In genomic region chr14:119099570-119099891, GRCm38 (mm10) we compare ENCODE assay signal across 8 mouse cellular contexts. TPM values are rescaled to one million over a fixed set of nuclear protein-coding genes. Genes with fewer than 3 reads are reported as not detected.
A peak's percentile ranks its signal among the peaks of the same experiment; 100 is the strongest.
DNase-seq lines count a peak whose midpoint lies in the region; ATAC-seq and TF ChIP-seq lines count a peak whose summit lies in the region.

No protein-coding gene starts in this region.

- WGBS in kidney, adult 2 months: 5% methylated on average over 13 of the region's 13 CpGs
- 2% methylated on average over 13 of the region's 13 CpGs for WGBS in hindbrain, embryonic 14.5 days
- under 1% methylated on average over 13 of the region's 13 CpGs for WGBS in midbrain, embryonic 15.5 days

- peak; percentile 87 for ATAC-seq in hindbrain, embryonic 14.5 days (ENCODE audit: low FRiP score)
- peak; percentile 90 for ATAC-seq in midbrain, embryonic 15.5 days (replicated peaks)

- peak overlapping the region; percentile 66 for H3K4me3 ChIP-seq in kidney, adult 2 months (ENCODE audit: insufficient read depth, low read depth, low read length)
- peak overlapping the region; percentile 61 for H3K4me3 ChIP-seq in brown adipose tissue, adult 24 weeks (ENCODE audit: insufficient read depth, low read depth, low read length)
- peak overlapping the region; percentile 85 for H3K4me3 ChIP-seq in hindbrain, embryonic 14.5 days (replicated peaks; ENCODE audit: low read length)
- peak overlapping the region; percentile 75 for H3K4me3 ChIP-seq in midbrain, embryonic 15.5 days

- DNase-seq in kidney, adult 2 months: no peak
- no peak for DNase-seq in kidney, postnatal 10 days
- DNase-seq in hindbrain, embryonic 14.5 days (ENCODE audit: low spot score): no peak
- no peak for DNase-seq in adrenal gland, postnatal 10 days
- DNase-seq in thymus, postnatal 0 days (ENCODE audit: low spot score): no peak
- no peak for DNase-seq in cerebellum, adult 18-20 months

- no peak for TF ChIP-seq POLR2A in kidney, adult 2 months (IDR thresholded peaks at IDR 0.05; ENCODE audit: low read depth, low read length)

- no peaks in the 10 kb centered on the region for H3K27me3 ChIP-seq in kidney, adult 2 months (replicated peaks; ENCODE audit: control insufficient read depth, insufficient read depth, low read length)
- H3K27me3 ChIP-seq in hindbrain, embryonic 14.5 days (ENCODE audit: control insufficient read depth, insufficient read depth, low read length): no peaks in the 10 kb centered on the region
- no peaks in the 10 kb centered on the region for H3K27me3 ChIP-seq in midbrain, embryonic 15.5 days (replicated peaks)

- no peaks in the 10 kb centered on the region for H3K36me3 ChIP-seq in kidney, adult 2 months (ENCODE audit: control insufficient read depth, insufficient read depth, low read length)
- H3K36me3 ChIP-seq in hindbrain, embryonic 14.5 days (replicated peaks; ENCODE audit: control insufficient read depth, insufficient read depth): no peaks in the 10 kb centered on the region
- H3K36me3 ChIP-seq in midbrain, embryonic 15.5 days (replicated peaks): no peaks in the 10 kb centered on the region

- H3K4me1 ChIP-seq in kidney, adult 2 months (ENCODE audit: control insufficient read depth, insufficient read depth, low read length): 0 out of 2 replicates have a peak, but pooled peaks cover 3% of the 10 kb centered on the region
- no peaks in the 10 kb centered on the region for H3K4me1 ChIP-seq in brown adipose tissue, adult 24 weeks (ENCODE audit: control insufficient read depth, insufficient read depth, insufficient read length, low read length)
- peaks cover 25% of the 10 kb centered on the region for H3K4me1 ChIP-seq in hindbrain, embryonic 14.5 days (replicated peaks; ENCODE audit: control insufficient read depth, insufficient read depth, low read length)
- peaks cover 22% of the 10 kb centered on the region for H3K4me1 ChIP-seq in midbrain, embryonic 15.5 days

- no peak overlapping the region for H3K27ac ChIP-seq in kidney, adult 2 months (ENCODE audit: insufficient read depth, low read depth, low read length)
- no peak overlapping the region for H3K27ac ChIP-seq in brown adipose tissue, adult 24 weeks (replicated peaks; ENCODE audit: low read depth, low read length)
- peak overlapping the region; percentile 94 for H3K27ac ChIP-seq in hindbrain, embryonic 14.5 days
- peak overlapping the region; percentile 91 for H3K27ac ChIP-seq in midbrain, embryonic 15.5 days

- TF ChIP-seq CTCF in kidney, adult 2 months (conservative IDR thresholded peaks at IDR 0.05; ENCODE audit: insufficient read depth, insufficient read length, low read depth, low read length): no peak

- no peaks in the 10 kb centered on the region for H3K9me3 ChIP-seq in hindbrain, embryonic 14.5 days (ENCODE audit: control insufficient read depth, low read length)
- no peaks in the 10 kb centered on the region for H3K9me3 ChIP-seq in midbrain, embryonic 15.5 days

- H3K4me2 ChIP-seq in hindbrain, embryonic 14.5 days (replicated peaks): peak overlapping the region; percentile 87
- H3K4me2 ChIP-seq in midbrain, embryonic 15.5 days: peak overlapping the region; percentile 80

- H3K9ac ChIP-seq in hindbrain, embryonic 14.5 days: peak overlapping the region; percentile 97
- H3K9ac ChIP-seq in midbrain, embryonic 15.5 days: peak overlapping the region; percentile 92

RNA-seq across cellular contexts. Expression of gene Uggt2, which starts 0.3 kb away (rescaled TPM):
- polyA plus RNA-seq in kidney, adult 2 months (2012; rRNA removed): 3.4 and 3.5 TPM in 2 replicates
- polyA plus RNA-seq in brown adipose tissue, adult 24 weeks (2012; ENCODE audit: insufficient read depth, insufficient read length, missing spikeins): 5.8 and 21.4 TPM in 2 replicates
- polyA plus RNA-seq in hindbrain, embryonic 14.5 days (2014; fragmentation: Nextera tagmentation; extraction: Ambion mirVana): 22.0 and 23.3 TPM in 2 replicates
- polyA plus RNA-seq in midbrain, embryonic 15.5 days (2015; fragmentation: Nextera tagmentation; extraction: Ambion mirVana): 18.1 and 22.8 TPM in 2 replicates
- total RNA-seq in adrenal gland, postnatal 10 days (2021): 10 to 100 TPM in 1 of 2 experiments, 1 to 10 TPM in 1; 9.7 to 11.6 TPM
- 2.1 and 2.4 TPM in 2 replicates for polyA plus RNA-seq in thymus, postnatal 0 days (2015; fragmentation: Nextera tagmentation; extraction: Ambion mirVana)

RNA-seq across cellular contexts. Expression of gene Hs6st3, which starts 38.6 kb away (rescaled TPM):
- polyA plus RNA-seq in kidney, adult 2 months (2012; rRNA removed): 0.08 and 0.11 TPM in 2 replicates
- not detected in 2 replicates for polyA plus RNA-seq in brown adipose tissue, adult 24 weeks (2012; ENCODE audit: insufficient read depth, insufficient read length, missing spikeins)
- polyA plus RNA-seq in hindbrain, embryonic 14.5 days (2014; fragmentation: Nextera tagmentation; extraction: Ambion mirVana): 4.3 and 4.6 TPM in 2 replicates
- polyA plus RNA-seq in midbrain, embryonic 15.5 days (2015; fragmentation: Nextera tagmentation; extraction: Ambion mirVana): 2.2 and 2.6 TPM in 2 replicates
- total RNA-seq in adrenal gland, postnatal 10 days (2021): 1 to 10 TPM; 1.4 to 1.6 TPM
- polyA plus RNA-seq in thymus, postnatal 0 days (2015; fragmentation: Nextera tagmentation; extraction: Ambion mirVana): not detected in 2 replicates

Comparison
In these comparisons a context has a peak if more than half of its experiments do, and no peak if none do; other contexts are left out.
1. H3K27ac ChIP-seq: peak in hindbrain, embryonic 14.5 days (single experiment) and midbrain, embryonic 15.5 days (single experiment); none in kidney, adult 2 months (single experiment) and brown adipose tissue, adult 24 weeks (single experiment).
2. Peak in every context shown above with its lines, with median percentiles within 50 percentile points of each other: H3K4me3 ChIP-seq.